Mouse (Mus musculus): ENCODE results near the gene Mettl23.
"Not testable (repeated sequence)": the region's sequence is repeated elsewhere in the genome, so short reads cannot be mapped to it uniquely, and the experiment has no call there.

The Mettl23 gene

GRCm38 (mm10) chr11:116884061-116884460 is 41.0 kb downstream of the Mettl23 start:
- no peak for DNase-seq

GRCm38 (mm10) chr11:116885275-116886151 is 42.4 kb downstream of the Mettl23 start:
- DNase-seq = peak; percentile 80

- no peak for DNase-seq
Measured at GRCm38 (mm10) chr11:116887136-116887535, 44.1 kb downstream of the Mettl23 start.

DNA sequence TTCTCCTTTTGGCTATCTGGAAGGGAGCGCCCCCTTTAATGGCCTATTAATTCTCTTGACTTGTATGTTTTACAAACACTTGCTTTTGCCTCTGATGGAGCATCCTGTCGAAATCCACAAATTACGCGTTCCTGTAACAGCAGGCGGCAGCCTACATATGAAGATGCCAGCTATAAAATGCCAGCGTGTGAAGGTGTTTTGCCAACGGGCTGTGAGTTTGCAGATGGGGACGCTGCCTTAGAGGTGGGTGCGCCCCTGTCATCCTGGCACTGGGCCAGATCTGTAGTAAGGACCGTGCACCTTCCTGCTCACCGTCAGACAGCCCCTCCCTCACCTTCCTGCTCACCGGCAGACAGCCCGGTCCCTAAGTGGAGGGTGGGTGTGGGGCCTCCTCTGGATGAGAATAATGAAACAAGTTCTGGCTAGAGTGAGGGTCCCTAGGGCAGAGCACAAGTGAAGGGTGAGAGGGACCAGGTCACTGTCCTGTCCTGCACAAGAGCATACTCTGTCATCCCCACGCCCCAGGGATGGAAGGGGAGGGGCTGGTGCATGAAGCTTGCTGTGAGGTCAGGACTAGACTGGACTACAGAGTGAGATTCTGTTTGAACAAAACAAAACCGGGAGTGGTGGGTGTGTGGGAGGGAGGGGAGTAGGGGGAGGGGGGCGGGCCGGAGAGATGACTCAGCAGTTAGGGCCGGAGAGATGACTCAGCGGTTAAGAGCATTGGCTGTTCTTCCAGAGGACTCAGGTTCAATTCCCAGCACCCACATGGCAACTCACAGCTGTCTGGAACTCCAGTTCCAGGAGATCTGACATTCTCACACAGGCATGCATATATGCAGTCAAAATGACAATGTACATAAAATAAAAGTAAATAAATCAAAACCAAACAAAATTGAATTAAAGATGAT is 50.7 kb downstream of the Mettl23 start:
- DNase-seq = no peak

- no peak for DNase-seq
Measured at GRCm38 (mm10) chr11:116895402-116895801, 52.3 kb downstream of the Mettl23 start.

GRCm38 (mm10) chr11:116899247-116899646 is 56.2 kb downstream of the Mettl23 start:
- no peak for DNase-seq

DNA sequence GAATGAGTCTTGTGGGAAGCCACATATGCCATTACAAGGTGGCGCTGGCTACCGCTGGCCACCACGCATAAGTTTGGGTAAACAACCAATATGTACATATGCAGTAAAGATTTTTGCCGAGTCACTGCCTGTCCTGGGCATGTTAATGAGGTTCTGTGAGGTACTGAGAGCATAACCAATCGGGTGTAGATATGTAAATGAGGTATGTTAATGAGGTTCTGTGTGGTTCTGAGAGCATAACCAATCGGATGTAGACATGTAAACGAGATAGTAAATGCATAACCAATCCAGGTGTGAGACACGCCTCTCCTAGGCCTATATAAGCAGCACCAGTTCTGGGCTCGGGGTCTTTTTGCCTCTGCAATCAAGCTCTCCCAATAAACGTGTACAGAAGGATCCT is 59.5 kb downstream of the Mettl23 start:
- not testable (repeated sequence) for DNase-seq

Measured in cerebellum, adult 8-10 months (tissue).